Mouse (Mus musculus) thymus, adult 2 months (tissue): ENCODE data around the gene Rit1.

Experiments used
- CTCF ChIP-seq: fragments of 200-500 bp; IDR thresholded peaks from 2 replicates; pipeline ENCODE4 v1.5.1; 2012; ENCODE audit warnings: mild to moderate bottlenecking, control low read depth, low read length, moderate library complexity, borderline replicate concordance; ENCODE audit not compliant: control insufficient read depth, poor library complexity, insufficient read depth; ENCODE audit errors: extremely low read depth
- POLR2A ChIP-seq: fragments of 200-500 bp; IDR thresholded peaks from 2 replicates; pipeline ENCODE4 v1.6.1; 2012; ENCODE audit warnings: mild to moderate bottlenecking, low read length, control low read depth, moderate library complexity; ENCODE audit not compliant: control insufficient read depth, poor library complexity, insufficient read depth; ENCODE audit errors: extremely low read depth

DNA sequence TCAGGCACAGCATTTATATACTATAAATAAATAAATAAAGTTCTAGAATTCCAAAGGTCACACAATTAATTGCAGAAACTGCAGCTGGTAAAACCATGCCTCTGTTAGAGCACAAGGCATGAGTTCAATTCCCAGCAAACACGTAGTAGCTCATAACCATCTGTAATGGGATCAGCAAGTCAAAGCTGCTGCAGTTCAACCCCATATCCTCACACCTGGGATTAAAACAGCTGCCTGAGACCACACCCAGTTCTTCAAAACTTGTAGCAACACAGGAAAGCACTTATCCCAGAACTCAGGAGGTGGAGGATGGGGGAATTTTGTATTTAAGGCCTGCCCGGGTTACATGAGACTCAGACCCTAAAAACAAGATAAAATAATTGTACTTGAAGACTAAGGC, 1.9 kb upstream of the Rit1 start:
- TF ChIP-seq POLR2A (no peak), CTCF (no peak)
